Mouse (Mus musculus): ENCODE measurements around the gene Gm13090. TPM values are rescaled to one million over a fixed set of nuclear protein-coding genes. Genes with fewer than 3 reads are reported as not detected.

The Gm13090 gene
- polyA plus RNA-seq, 1 experiment, result not detected

DNA sequence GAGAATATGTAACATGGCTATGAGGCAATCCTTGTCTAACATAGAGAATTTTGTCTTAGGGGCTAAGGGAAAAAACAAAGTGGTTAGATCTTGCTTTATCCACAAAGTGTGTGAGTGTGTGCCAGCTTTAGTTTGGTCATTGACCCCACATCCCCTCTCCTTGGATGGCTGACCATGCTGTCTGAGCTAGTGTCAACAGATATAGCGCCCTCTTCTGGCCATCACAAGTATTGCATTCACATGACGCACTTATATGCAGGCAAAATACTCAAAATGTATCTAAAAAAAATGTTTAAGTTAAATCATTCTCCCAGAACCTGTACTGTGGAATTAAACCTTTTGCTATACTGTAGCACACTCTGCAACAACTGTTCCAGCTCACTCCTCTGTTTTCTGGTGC, 5.8 kb downstream of the Gm13090 start:
- TF ChIP-seq POLR2A (IDR thresholded peaks at IDR 0.05; ENCODE audit: borderline replicate concordance, low read depth, low read length) (no peak), CTCF (IDR thresholded peaks at IDR 0.05; ENCODE audit: low read depth, low read length) (peak; percentile 32; the same call in 1 of the 2 replicates)
- Histone ChIP-seq H3K27ac (ENCODE audit: insufficient read depth, low read depth, low read length) (no peak overlapping the region), H3K4me1 (ENCODE audit: control insufficient read depth, insufficient read depth, low read length) (no peaks in the 10 kb centered on the region), H3K4me3 (ENCODE audit: insufficient read depth, low read length) (no peak overlapping the region)

DNA sequence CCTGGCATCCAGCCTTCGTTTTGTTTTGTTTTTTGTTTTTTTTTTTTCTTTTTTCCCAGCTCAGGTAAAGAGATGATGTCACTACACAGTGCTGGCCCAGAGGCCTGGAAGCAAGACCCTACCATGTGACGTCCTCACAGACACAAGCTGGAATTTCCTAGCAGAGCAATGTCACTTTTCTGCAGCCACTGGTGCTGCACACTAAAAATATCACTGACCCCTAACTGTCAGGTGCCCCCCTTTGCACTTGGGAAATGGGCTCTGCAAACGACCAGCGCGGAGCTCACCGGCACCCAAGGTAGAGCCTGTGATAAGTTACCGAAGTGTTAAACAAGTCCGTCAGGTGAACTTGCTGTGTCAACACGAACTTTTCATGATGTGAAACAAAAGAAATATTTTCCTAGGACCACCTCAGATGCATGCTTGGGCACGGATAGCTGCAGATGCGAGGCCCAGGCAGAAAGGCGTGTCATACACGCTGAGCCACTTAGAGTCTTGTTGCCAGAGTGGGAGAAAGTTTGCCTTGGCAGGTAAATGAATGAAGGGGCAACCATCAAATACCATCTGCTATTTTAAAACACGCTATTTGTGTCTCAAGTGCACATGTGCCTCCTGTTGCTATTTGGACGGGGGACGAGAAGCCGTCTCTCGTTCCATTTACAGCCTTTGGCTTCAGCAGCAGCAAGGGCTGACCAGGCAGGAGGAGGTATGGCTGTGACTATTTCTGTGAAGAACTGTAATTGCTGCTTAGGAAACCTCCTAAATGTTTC, 7.1 kb downstream of the Gm13090 start:
- TF ChIP-seq CTCF (IDR thresholded peaks at IDR 0.05; ENCODE audit: low read depth, low read length) (no peak), POLR2A (IDR thresholded peaks at IDR 0.05; ENCODE audit: borderline replicate concordance, low read depth, low read length) (no peak)
- Histone ChIP-seq H3K27ac (ENCODE audit: insufficient read depth, low read depth, low read length) (no peak overlapping the region), H3K4me1 (ENCODE audit: control insufficient read depth, insufficient read depth, low read length) (no peaks in the 10 kb centered on the region), H3K4me3 (ENCODE audit: insufficient read depth, low read length) (no peak overlapping the region)

- H3K4me1 ChIP-seq (ENCODE audit: control insufficient read depth, insufficient read depth, low read length), result no peaks in the 10 kb centered on the region
- H3K4me3 ChIP-seq (ENCODE audit: insufficient read depth, low read length), result no peak overlapping the region
- TF ChIP-seq POLR2A (IDR thresholded peaks at IDR 0.05; ENCODE audit: borderline replicate concordance, low read depth, low read length) (no peak), CTCF (IDR thresholded peaks at IDR 0.05; ENCODE audit: low read depth, low read length) (no peak)
- no peak overlapping the region for H3K27ac ChIP-seq (ENCODE audit: insufficient read depth, low read depth, low read length)
Measured at GRCm38 (mm10) chr4:151097104-151097438, 7.7 kb downstream of the Gm13090 start.

DNA sequence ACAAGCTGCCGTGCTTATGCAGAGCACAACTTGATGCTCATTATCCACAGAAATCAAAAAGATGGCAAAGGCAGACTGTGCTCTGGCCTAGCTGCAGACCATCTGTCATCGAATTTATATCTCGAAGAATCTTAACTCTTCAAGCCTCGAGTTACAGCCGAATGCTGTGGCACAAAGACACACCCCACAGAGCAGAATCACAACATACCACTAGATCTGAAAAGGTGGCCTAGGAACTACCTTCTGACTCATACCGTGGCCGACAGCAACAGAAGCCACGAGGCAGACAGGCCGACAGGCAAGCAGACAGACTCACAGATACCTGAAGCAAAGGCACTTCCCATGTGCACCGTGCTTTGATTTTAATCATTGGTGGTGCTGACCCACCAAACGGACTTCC, 14.3 kb downstream of the Gm13090 start:
- Histone ChIP-seq H3K4me1 (ENCODE audit: control insufficient read depth, insufficient read depth, low read length) (no peaks in the 10 kb centered on the region), H3K4me3 (ENCODE audit: insufficient read depth, low read length) (no peak overlapping the region), H3K27ac (ENCODE audit: insufficient read depth, low read depth, low read length) (no peak overlapping the region)
- no peak for TF ChIP-seq CTCF (IDR thresholded peaks at IDR 0.05; ENCODE audit: low read depth, low read length)
- TF ChIP-seq POLR2A (IDR thresholded peaks at IDR 0.05; ENCODE audit: borderline replicate concordance, low read depth, low read length), result no peak

DNA sequence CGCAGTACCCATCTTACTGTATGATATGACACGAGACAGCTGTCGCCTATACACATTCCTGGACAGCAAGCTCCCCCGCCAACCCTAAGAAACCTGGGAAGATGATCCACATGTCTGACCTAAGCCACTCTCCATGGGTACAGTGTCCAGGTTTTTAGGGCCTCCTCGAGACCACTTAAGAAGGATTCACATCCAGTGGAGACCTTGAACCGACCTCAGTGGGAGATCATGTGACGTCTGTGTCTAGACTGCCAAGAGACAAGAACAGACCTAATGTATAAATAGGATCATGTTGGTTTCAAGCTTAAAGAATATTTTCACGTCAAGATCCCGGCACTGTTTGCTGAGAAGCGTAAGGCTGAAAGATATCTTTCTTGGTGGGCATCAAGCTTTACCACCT, 14.8 kb downstream of the Gm13090 start:
- Histone ChIP-seq H3K4me1 (ENCODE audit: control insufficient read depth, insufficient read depth, low read length) (no peaks in the 10 kb centered on the region), H3K27ac (ENCODE audit: insufficient read depth, low read depth, low read length) (no peak overlapping the region), H3K4me3 (ENCODE audit: insufficient read depth, low read length) (no peak overlapping the region)
- TF ChIP-seq CTCF (IDR thresholded peaks at IDR 0.05; ENCODE audit: low read depth, low read length), result no peak
- TF ChIP-seq POLR2A (IDR thresholded peaks at IDR 0.05; ENCODE audit: borderline replicate concordance, low read depth, low read length), result no peak

GRCm38 (mm10) chr4:151105886-151106285, 16.5 kb downstream of the Gm13090 start:
- H3K4me1 ChIP-seq (ENCODE audit: control insufficient read depth, insufficient read depth, low read length), result no peaks in the 10 kb centered on the region
- TF ChIP-seq CTCF (IDR thresholded peaks at IDR 0.05; ENCODE audit: low read depth, low read length), result no peak
- no peak for TF ChIP-seq POLR2A (IDR thresholded peaks at IDR 0.05; ENCODE audit: borderline replicate concordance, low read depth, low read length)

GRCm38 (mm10) chr4:151106468-151106867, 17.1 kb downstream of the Gm13090 start:
- H3K27ac ChIP-seq (ENCODE audit: insufficient read depth, low read depth, low read length), result no peak overlapping the region
- no peak for TF ChIP-seq POLR2A (IDR thresholded peaks at IDR 0.05; ENCODE audit: borderline replicate concordance, low read depth, low read length)
- H3K4me1 ChIP-seq (ENCODE audit: control insufficient read depth, insufficient read depth, low read length), result no peaks in the 10 kb centered on the region
- H3K4me3 ChIP-seq (ENCODE audit: insufficient read depth, low read length), result no peak overlapping the region

More at GRCm38 (mm10) chr4:151105886-151106285, 16.5 kb downstream of the Gm13090 start:
- H3K27ac ChIP-seq (ENCODE audit: insufficient read depth, low read depth, low read length), result no peak overlapping the region
- no peak overlapping the region for H3K4me3 ChIP-seq (ENCODE audit: insufficient read depth, low read length)

DNA sequence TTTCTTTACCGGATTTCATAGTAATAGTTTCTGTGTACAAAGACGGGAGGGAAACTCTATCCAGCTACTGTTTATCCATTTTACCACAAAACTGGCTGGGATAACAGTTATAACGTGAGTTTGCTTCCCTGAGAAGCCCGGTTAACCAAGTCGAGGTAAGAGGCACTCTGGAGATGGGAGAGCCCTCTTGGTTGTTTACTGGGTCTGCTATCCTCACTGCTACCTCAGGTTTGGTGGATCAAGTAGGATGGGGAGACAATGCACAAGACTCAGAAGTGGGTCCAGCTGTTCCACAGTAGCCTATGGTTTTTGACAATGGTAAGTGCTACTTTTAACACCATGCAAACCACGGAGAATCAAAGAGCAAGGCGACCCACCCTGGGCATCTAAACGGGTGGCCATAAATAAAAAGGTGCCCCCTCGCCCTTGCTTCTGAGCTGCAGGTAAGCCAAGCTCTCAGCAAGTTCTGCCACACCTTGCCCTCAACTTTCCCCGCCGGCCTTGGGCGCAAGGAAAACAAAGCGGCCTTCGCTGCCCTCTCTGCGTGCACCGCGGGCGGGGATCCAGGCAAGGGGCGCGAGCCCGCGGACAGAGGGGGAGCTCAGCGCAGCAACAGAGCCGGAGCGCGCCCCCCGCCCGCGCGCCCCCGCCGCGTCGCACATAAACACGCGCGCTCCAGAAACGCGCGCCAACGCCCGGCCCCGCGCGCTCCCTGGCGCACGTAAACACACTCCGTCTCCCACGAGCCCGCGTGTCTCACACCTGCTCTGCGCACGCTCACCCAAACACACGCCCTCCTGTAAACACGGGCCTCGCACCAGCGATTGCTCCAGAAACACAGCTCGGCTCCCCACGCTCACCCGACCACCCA, 18.0 kb downstream of the Gm13090 start:
- Histone ChIP-seq H3K4me3 (ENCODE audit: insufficient read depth, low read length) (no peak overlapping the region), H3K4me1 (ENCODE audit: control insufficient read depth, insufficient read depth, low read length) (no peaks in the 10 kb centered on the region), H3K27ac (ENCODE audit: insufficient read depth, low read depth, low read length) (no peak overlapping the region)
- TF ChIP-seq POLR2A (IDR thresholded peaks at IDR 0.05; ENCODE audit: borderline replicate concordance, low read depth, low read length) (no peak), CTCF (IDR thresholded peaks at IDR 0.05; ENCODE audit: low read depth, low read length) (no peak)

DNA sequence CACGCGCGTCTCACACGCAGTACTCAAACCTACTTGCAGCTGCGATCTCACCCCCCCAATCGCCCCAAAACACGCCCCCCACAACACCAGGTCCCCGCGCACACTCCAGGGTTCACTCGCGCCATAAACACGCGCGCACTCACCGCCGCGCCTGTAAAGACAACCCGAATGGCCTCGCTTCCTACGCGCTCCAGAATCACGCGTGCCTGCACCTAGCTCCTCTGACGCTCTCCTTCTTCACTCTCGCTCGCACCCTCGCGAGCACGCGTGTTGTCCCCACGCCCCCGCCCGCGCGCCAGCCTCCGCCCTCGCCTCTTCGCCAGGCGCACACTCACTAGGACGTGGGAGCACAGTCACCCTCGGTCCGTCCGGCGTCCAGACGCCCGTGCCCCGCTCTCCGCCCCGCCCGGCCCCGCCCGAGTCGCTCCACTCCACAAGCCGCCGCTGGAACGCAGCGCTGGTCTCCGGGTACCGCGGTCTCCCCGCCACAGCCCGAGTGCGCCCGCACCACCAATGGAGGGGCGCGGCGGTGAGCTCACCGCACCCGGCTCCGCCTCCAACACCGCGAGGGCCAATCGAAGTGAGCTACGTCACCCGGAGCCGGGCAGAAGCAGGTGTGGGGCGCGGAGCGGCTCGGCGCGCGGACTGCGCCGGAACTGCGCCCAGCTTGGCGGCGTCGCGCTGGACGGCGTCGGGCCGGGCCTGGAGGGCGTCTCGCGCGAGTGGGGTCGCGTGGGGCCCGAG, 18.8 kb downstream of the Gm13090 start:
- Histone ChIP-seq H3K27ac (ENCODE audit: insufficient read depth, low read depth, low read length) (no peak overlapping the region), H3K4me3 (ENCODE audit: insufficient read depth, low read length) (peak overlapping the region; percentile 38), H3K4me1 (ENCODE audit: control insufficient read depth, insufficient read depth, low read length) (no peaks in the 10 kb centered on the region)
- TF ChIP-seq CTCF (IDR thresholded peaks at IDR 0.05; ENCODE audit: low read depth, low read length), result no peak

Data from bone marrow macrophage, adult 2 months (primary cell).